Mouse (Mus musculus): ENCODE measurements at regions not wholly inside any gene's neighbourhood (a gene's known extent, or its start where the extent isn't known, plus 50 kb on each side); places are given as distances from the start of the nearest gene placed in this dataset.

- no peaks in the 10 kb centered on the region for H3K4me1 ChIP-seq (ENCODE audit: control insufficient read depth, insufficient read depth, low read length)
- no peak for ATAC-seq (ENCODE audit: insufficient read depth, low FRiP score, low TSS enrichment)
- DNase-seq (ENCODE audit: low spot score) = no peak
- no peaks in the 10 kb centered on the region for H3K36me3 ChIP-seq (ENCODE audit: control insufficient read depth, insufficient read depth, low read length)
- H3K9ac ChIP-seq (ENCODE audit: low read length) = no peak overlapping the region
- H3K4me2 ChIP-seq (ENCODE audit: low read depth) = no peak overlapping the region
- 76% methylated on average over 4 of the region's 4 CpGs for WGBS
- no peaks in the 10 kb centered on the region for H3K9me3 ChIP-seq (ENCODE audit: control insufficient read depth, low read length)
- no peak overlapping the region for H3K27ac ChIP-seq (ENCODE audit: low read depth, low read length)
- no peaks in the 10 kb centered on the region for H3K27me3 ChIP-seq (ENCODE audit: control insufficient read depth, insufficient read depth, low read length)
- H3K4me3 ChIP-seq (ENCODE audit: low read depth, low read length) = no peak overlapping the region
Measured at GRCm38 (mm10) chr10:45888835-45889234, 311.2 kb downstream of the Hace1 start.

- DNase-seq (ENCODE audit: low spot score) (no peak), ATAC-seq (ENCODE audit: insufficient read depth, low FRiP score, low TSS enrichment) (peak; percentile 31; the same call in 1 of the 2 replicates)
- Histone ChIP-seq H3K4me3 (ENCODE audit: low read depth, low read length) (no peak overlapping the region), H3K36me3 (ENCODE audit: control insufficient read depth, insufficient read depth, low read length) (no peaks in the 10 kb centered on the region), H3K9ac (ENCODE audit: low read length) (no peak overlapping the region), H3K4me2 (ENCODE audit: low read depth) (no peak overlapping the region), H3K9me3 (ENCODE audit: control insufficient read depth, low read length) (no peaks in the 10 kb centered on the region), H3K27ac (ENCODE audit: low read depth, low read length) (no peak overlapping the region), H3K4me1 (ENCODE audit: control insufficient read depth, insufficient read depth, low read length) (no peaks in the 10 kb centered on the region), H3K27me3 (ENCODE audit: control insufficient read depth, insufficient read depth, low read length) (no peaks in the 10 kb centered on the region)
- WGBS = 76% methylated on average over 13 of the region's 13 CpGs
Measured at GRCm38 (mm10) chr10:45889381-45889951, 311.8 kb downstream of the Hace1 start.

GRCm38 (mm10) chr10:45890088-45890626 is 312.5 kb downstream of the Hace1 start:
- Histone ChIP-seq H3K4me1 (ENCODE audit: control insufficient read depth, insufficient read depth, low read length) (no peaks in the 10 kb centered on the region), H3K4me2 (ENCODE audit: low read depth) (no peak overlapping the region), H3K9ac (ENCODE audit: low read length) (no peak overlapping the region), H3K9me3 (ENCODE audit: control insufficient read depth, low read length) (no peaks in the 10 kb centered on the region), H3K4me3 (ENCODE audit: low read depth, low read length) (no peak overlapping the region), H3K36me3 (ENCODE audit: control insufficient read depth, insufficient read depth, low read length) (no peaks in the 10 kb centered on the region), H3K27ac (ENCODE audit: low read depth, low read length) (no peak overlapping the region), H3K27me3 (ENCODE audit: control insufficient read depth, insufficient read depth, low read length) (no peaks in the 10 kb centered on the region)
- ATAC-seq (ENCODE audit: insufficient read depth, low FRiP score, low TSS enrichment) (no peak), DNase-seq (ENCODE audit: low spot score) (no peak)
- WGBS = 89% methylated on average over 9 of the region's 9 CpGs

GRCm38 (mm10) chr10:45892464-45892863 is 314.8 kb downstream of the Hace1 start:
- Histone ChIP-seq H3K4me3 (ENCODE audit: low read depth, low read length) (no peak overlapping the region), H3K4me2 (ENCODE audit: low read depth) (no peak overlapping the region), H3K9ac (ENCODE audit: low read length) (no peak overlapping the region), H3K27me3 (ENCODE audit: control insufficient read depth, insufficient read depth, low read length) (no peaks in the 10 kb centered on the region), H3K9me3 (ENCODE audit: control insufficient read depth, low read length) (no peaks in the 10 kb centered on the region), H3K27ac (ENCODE audit: low read depth, low read length) (no peak overlapping the region), H3K4me1 (ENCODE audit: control insufficient read depth, insufficient read depth, low read length) (no peaks in the 10 kb centered on the region), H3K36me3 (ENCODE audit: control insufficient read depth, insufficient read depth, low read length) (no peaks in the 10 kb centered on the region)
- ATAC-seq (ENCODE audit: insufficient read depth, low FRiP score, low TSS enrichment) (no peak), DNase-seq (ENCODE audit: low spot score) (no peak)
- 44% methylated on average over 2 of the region's 2 CpGs for WGBS

- Histone ChIP-seq H3K36me3 (ENCODE audit: control insufficient read depth, insufficient read depth, low read length) (no peaks in the 10 kb centered on the region), H3K27me3 (ENCODE audit: control insufficient read depth, insufficient read depth, low read length) (no peaks in the 10 kb centered on the region), H3K9me3 (ENCODE audit: control insufficient read depth, low read length) (no peaks in the 10 kb centered on the region), H3K27ac (ENCODE audit: low read depth, low read length) (0 out of 2 replicates have a peak overlapping the region, but pooled peaks have one; percentile 1), H3K4me1 (ENCODE audit: control insufficient read depth, insufficient read depth, low read length) (no peaks in the 10 kb centered on the region), H3K4me3 (ENCODE audit: low read depth, low read length) (no peak overlapping the region), H3K9ac (ENCODE audit: low read length) (no peak overlapping the region), H3K4me2 (ENCODE audit: low read depth) (no peak overlapping the region)
- 50% methylated on average over 2 of the region's 2 CpGs for WGBS
- ATAC-seq (ENCODE audit: insufficient read depth, low FRiP score, low TSS enrichment) (no peak), DNase-seq (ENCODE audit: low spot score) (peak; percentile 46)
Measured at GRCm38 (mm10) chr10:45893894-45894831, 316.5 kb downstream of the Hace1 start.

GRCm38 (mm10) chr10:45916928-45917327 is 339.3 kb downstream of the Hace1 start:
- H3K9ac ChIP-seq (ENCODE audit: low read length) = no peak overlapping the region
- H3K27ac ChIP-seq (ENCODE audit: low read depth, low read length) = no peak overlapping the region
- H3K4me3 ChIP-seq (ENCODE audit: low read depth, low read length) = no peak overlapping the region
- H3K27me3 ChIP-seq (ENCODE audit: control insufficient read depth, insufficient read depth, low read length) = no peaks in the 10 kb centered on the region
- H3K4me1 ChIP-seq (ENCODE audit: control insufficient read depth, insufficient read depth, low read length) = no peaks in the 10 kb centered on the region
- ATAC-seq (ENCODE audit: insufficient read depth, low FRiP score, low TSS enrichment) = no peak
- no peaks in the 10 kb centered on the region for H3K9me3 ChIP-seq (ENCODE audit: control insufficient read depth, low read length)
- 26% methylated on average over 3 of the region's 3 CpGs for WGBS
- H3K4me2 ChIP-seq (ENCODE audit: low read depth) = no peak overlapping the region
- DNase-seq (ENCODE audit: low spot score) = peak; percentile 17
- no peaks in the 10 kb centered on the region for H3K36me3 ChIP-seq (ENCODE audit: control insufficient read depth, insufficient read depth, low read length)

GRCm38 (mm10) chr10:45925746-45926145 is 348.1 kb downstream of the Hace1 start:
- no peak overlapping the region for H3K9ac ChIP-seq (ENCODE audit: low read length)
- no peaks in the 10 kb centered on the region for H3K4me1 ChIP-seq (ENCODE audit: control insufficient read depth, insufficient read depth, low read length)
- no peak for ATAC-seq (ENCODE audit: insufficient read depth, low FRiP score, low TSS enrichment)
- H3K4me3 ChIP-seq (ENCODE audit: low read depth, low read length) = no peak overlapping the region
- H3K9me3 ChIP-seq (ENCODE audit: control insufficient read depth, low read length) = no peaks in the 10 kb centered on the region
- no peak overlapping the region for H3K4me2 ChIP-seq (ENCODE audit: low read depth)
- no peak for DNase-seq (ENCODE audit: low spot score)
- no peaks in the 10 kb centered on the region for H3K27me3 ChIP-seq (ENCODE audit: control insufficient read depth, insufficient read depth, low read length)
- no peaks in the 10 kb centered on the region for H3K36me3 ChIP-seq (ENCODE audit: control insufficient read depth, insufficient read depth, low read length)
- WGBS = 42% methylated on average over 1 of the region's 1 CpGs
- no peak overlapping the region for H3K27ac ChIP-seq (ENCODE audit: low read depth, low read length)

- Histone ChIP-seq H3K4me3 (ENCODE audit: low read depth, low read length) (no peak overlapping the region), H3K9ac (ENCODE audit: low read length) (no peak overlapping the region), H3K36me3 (ENCODE audit: control insufficient read depth, insufficient read depth, low read length) (no peaks in the 10 kb centered on the region), H3K27ac (ENCODE audit: low read depth, low read length) (no peak overlapping the region), H3K9me3 (ENCODE audit: control insufficient read depth, low read length) (no peaks in the 10 kb centered on the region), H3K27me3 (ENCODE audit: control insufficient read depth, insufficient read depth, low read length) (no peaks in the 10 kb centered on the region), H3K4me2 (ENCODE audit: low read depth) (no peak overlapping the region), H3K4me1 (ENCODE audit: control insufficient read depth, insufficient read depth, low read length) (no peaks in the 10 kb centered on the region)
- no peak for DNase-seq (ENCODE audit: low spot score)
- 95% methylated on average over 4 of the region's 4 CpGs for WGBS
- no peak for ATAC-seq (ENCODE audit: insufficient read depth, low FRiP score, low TSS enrichment)
Measured at GRCm38 (mm10) chr10:45933631-45934310, 356.1 kb downstream of the Hace1 start.
